Mouse (Mus musculus): Measurements from ENCODE around the gene Arhgap6. TPM values are rescaled to one million over a fixed set of nuclear protein-coding genes. Genes with fewer than 3 reads are reported as not detected.

Gene Arhgap6
- polyA plus RNA-seq, 1 experiment from 2014 or later: 11.1 TPM

GRCm38 (mm10) chrX:169094601-169095000, 299.7 kb downstream of the Arhgap6 start:
- WGBS: 43% methylated on average over 2 of the region's 2 CpGs
- Histone ChIP-seq H3K9me3 (ENCODE audit: low read length) (no peaks in the 10 kb centered on the region), H3K4me3 (ENCODE audit: low read depth, low read length) (no peak overlapping the region), H3K9ac (replicated peaks; ENCODE audit: low read depth) (no peak overlapping the region), H3K27ac (ENCODE audit: low read length) (no peak overlapping the region), H3K4me1 (ENCODE audit: insufficient read depth, low read depth, low read length) (no peaks in the 10 kb centered on the region), H3K4me2 (replicated peaks; ENCODE audit: low read depth, low read length) (no peak overlapping the region), H3K36me3 (ENCODE audit: insufficient read depth, low read length) (no peaks in the 10 kb centered on the region), H3K27me3 (replicated peaks; ENCODE audit: insufficient read depth, low read length) (no peaks in the 10 kb centered on the region)
- TF ChIP-seq EP300 (IDR thresholded peaks at IDR 0.05) (no peak), CTCF (IDR thresholded peaks at IDR 0.05) (no peak)
- DNase-seq (ENCODE audit: low spot score): no peak
- no peak for ATAC-seq

- no peaks in the 10 kb centered on the region for H3K9me3 ChIP-seq (ENCODE audit: low read length)
- DNase-seq (ENCODE audit: low spot score): no peak
- TF ChIP-seq EP300 (IDR thresholded peaks at IDR 0.05) (no peak), CTCF (IDR thresholded peaks at IDR 0.05) (no peak)
- no peaks in the 10 kb centered on the region for H3K4me1 ChIP-seq (ENCODE audit: insufficient read depth, low read depth, low read length)
- H3K9ac ChIP-seq (replicated peaks; ENCODE audit: low read depth): no peak overlapping the region
- no peaks in the 10 kb centered on the region for H3K27me3 ChIP-seq (replicated peaks; ENCODE audit: insufficient read depth, low read length)
- H3K36me3 ChIP-seq (ENCODE audit: insufficient read depth, low read length): no peaks in the 10 kb centered on the region
- no peak overlapping the region for H3K27ac ChIP-seq (ENCODE audit: low read length)
- H3K4me3 ChIP-seq (ENCODE audit: low read depth, low read length): no peak overlapping the region
- no peak overlapping the region for H3K4me2 ChIP-seq (replicated peaks; ENCODE audit: low read depth, low read length)
- ATAC-seq: no peak
Observed at GRCm38 (mm10) chrX:169095584-169095983, 300.7 kb downstream of the Arhgap6 start.

DNA sequence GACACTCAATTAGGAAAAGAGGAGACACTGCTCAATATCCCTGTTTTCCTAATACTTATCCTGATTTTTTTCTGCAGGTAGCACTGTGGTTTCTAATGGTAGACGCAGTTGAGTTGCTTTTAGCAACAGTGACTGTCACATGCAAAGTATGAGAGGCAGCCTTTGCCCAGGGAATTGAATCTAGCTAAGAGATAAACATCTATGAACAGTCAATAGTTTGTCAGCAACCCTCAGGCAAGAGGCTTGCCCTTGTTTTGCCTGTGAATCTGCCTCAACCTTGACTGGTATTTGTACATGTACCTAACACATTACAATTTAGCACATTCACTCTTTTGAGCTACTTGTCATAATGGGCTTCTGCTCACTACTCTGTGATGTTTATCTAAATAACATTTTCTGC, 307.8 kb downstream of the Arhgap6 start:
- H3K4me3 ChIP-seq (ENCODE audit: low read depth, low read length): no peak overlapping the region
- ATAC-seq: no peak
- 78% methylated on average over 1 of the region's 1 CpGs for WGBS

GRCm38 (mm10) chrX:169106048-169106622, 311.2 kb downstream of the Arhgap6 start:
- ATAC-seq (no peak), DNase-seq (ENCODE audit: low spot score) (no peak)
- Histone ChIP-seq H3K9me3 (ENCODE audit: low read length) (no peaks in the 10 kb centered on the region), H3K4me1 (ENCODE audit: insufficient read depth, low read depth, low read length) (no peaks in the 10 kb centered on the region), H3K4me3 (ENCODE audit: low read depth, low read length) (no peak overlapping the region), H3K36me3 (ENCODE audit: insufficient read depth, low read length) (no peaks in the 10 kb centered on the region), H3K9ac (replicated peaks; ENCODE audit: low read depth) (no peak overlapping the region), H3K27ac (ENCODE audit: low read length) (no peak overlapping the region), H3K4me2 (replicated peaks; ENCODE audit: low read depth, low read length) (no peak overlapping the region), H3K27me3 (replicated peaks; ENCODE audit: insufficient read depth, low read length) (no peaks in the 10 kb centered on the region)
- no peak for TF ChIP-seq CTCF (IDR thresholded peaks at IDR 0.05)
- WGBS: 47% methylated on average over 4 of the region's 4 CpGs

More for the DNA sequence above, 307.8 kb downstream of the Arhgap6 start:
- Histone ChIP-seq H3K27ac (ENCODE audit: low read length) (no peak overlapping the region), H3K4me2 (replicated peaks; ENCODE audit: low read depth, low read length) (no peak overlapping the region), H3K9ac (replicated peaks; ENCODE audit: low read depth) (no peak overlapping the region), H3K27me3 (replicated peaks; ENCODE audit: insufficient read depth, low read length) (no peaks in the 10 kb centered on the region), H3K4me1 (ENCODE audit: insufficient read depth, low read depth, low read length) (no peaks in the 10 kb centered on the region), H3K9me3 (ENCODE audit: low read length) (no peaks in the 10 kb centered on the region), H3K36me3 (ENCODE audit: insufficient read depth, low read length) (no peaks in the 10 kb centered on the region)
- DNase-seq (ENCODE audit: low spot score): no peak
- TF ChIP-seq EP300 (IDR thresholded peaks at IDR 0.05): no peak

- Histone ChIP-seq H3K9me3 (ENCODE audit: low read length) (no peaks in the 10 kb centered on the region), H3K4me3 (ENCODE audit: low read depth, low read length) (no peak overlapping the region), H3K9ac (replicated peaks; ENCODE audit: low read depth) (no peak overlapping the region), H3K4me1 (ENCODE audit: insufficient read depth, low read depth, low read length) (no peaks in the 10 kb centered on the region), H3K27ac (ENCODE audit: low read length) (no peak overlapping the region), H3K36me3 (ENCODE audit: insufficient read depth, low read length) (no peaks in the 10 kb centered on the region), H3K4me2 (replicated peaks; ENCODE audit: low read depth, low read length) (no peak overlapping the region), H3K27me3 (replicated peaks; ENCODE audit: insufficient read depth, low read length) (no peaks in the 10 kb centered on the region)
- TF ChIP-seq CTCF (IDR thresholded peaks at IDR 0.05) (no peak), EP300 (IDR thresholded peaks at IDR 0.05) (no peak)
- ATAC-seq: no peak
- 72% methylated on average over 2 of the region's 2 CpGs for WGBS
- DNase-seq (ENCODE audit: low spot score): no peak
Observed at GRCm38 (mm10) chrX:169107372-169107771, 312.5 kb downstream of the Arhgap6 start.

DNA sequence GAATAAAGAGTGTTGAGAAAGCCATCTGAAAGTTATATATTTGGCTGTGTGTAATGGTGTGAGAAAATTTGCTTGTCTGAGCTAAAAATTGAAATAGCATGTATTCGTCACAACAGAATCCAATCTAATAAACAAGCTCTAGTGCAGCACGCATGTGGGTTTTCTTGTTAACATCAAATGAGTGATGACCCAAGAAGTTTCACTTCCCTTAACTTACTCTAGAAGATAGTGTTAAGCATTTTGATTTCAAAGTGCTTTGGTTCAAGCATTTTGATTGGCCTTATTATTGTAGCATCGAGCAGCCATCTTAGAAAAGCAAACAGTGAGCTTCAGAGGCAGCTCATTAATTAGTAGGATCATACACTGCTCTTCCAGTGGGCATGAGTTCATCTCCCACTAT, 315.1 kb downstream of the Arhgap6 start:
- no peak for TF ChIP-seq CTCF (IDR thresholded peaks at IDR 0.05)
- no peak for TF ChIP-seq EP300 (IDR thresholded peaks at IDR 0.05)
- no peak overlapping the region for H3K4me2 ChIP-seq (replicated peaks; ENCODE audit: low read depth, low read length)
- H3K36me3 ChIP-seq (ENCODE audit: insufficient read depth, low read length): no peaks in the 10 kb centered on the region
- no peaks in the 10 kb centered on the region for H3K9me3 ChIP-seq (ENCODE audit: low read length)
- ATAC-seq (no peak), DNase-seq (ENCODE audit: low spot score) (no peak)
- no peaks in the 10 kb centered on the region for H3K4me1 ChIP-seq (ENCODE audit: insufficient read depth, low read depth, low read length)
- H3K4me3 ChIP-seq (ENCODE audit: low read depth, low read length): no peak overlapping the region
- WGBS: 70% methylated on average over 3 of the region's 3 CpGs
- H3K27me3 ChIP-seq (replicated peaks; ENCODE audit: insufficient read depth, low read length): no peaks in the 10 kb centered on the region
- no peak overlapping the region for H3K27ac ChIP-seq (ENCODE audit: low read length)
- no peak overlapping the region for H3K9ac ChIP-seq (replicated peaks; ENCODE audit: low read depth)

GRCm38 (mm10) chrX:169112662-169113061, 317.8 kb downstream of the Arhgap6 start:
- Histone ChIP-seq H3K27ac (ENCODE audit: low read length) (no peak overlapping the region), H3K4me3 (ENCODE audit: low read depth, low read length) (no peak overlapping the region), H3K9me3 (ENCODE audit: low read length) (no peaks in the 10 kb centered on the region), H3K27me3 (replicated peaks; ENCODE audit: insufficient read depth, low read length) (no peaks in the 10 kb centered on the region), H3K36me3 (ENCODE audit: insufficient read depth, low read length) (no peaks in the 10 kb centered on the region), H3K4me2 (replicated peaks; ENCODE audit: low read depth, low read length) (no peak overlapping the region), H3K9ac (replicated peaks; ENCODE audit: low read depth) (no peak overlapping the region), H3K4me1 (ENCODE audit: insufficient read depth, low read depth, low read length) (no peaks in the 10 kb centered on the region)
- TF ChIP-seq EP300 (IDR thresholded peaks at IDR 0.05) (no peak), CTCF (IDR thresholded peaks at IDR 0.05) (no peak)
- ATAC-seq: peak; percentile 60
- peak; percentile 60 for DNase-seq (ENCODE audit: low spot score)
- WGBS: 38% methylated on average over 4 of the region's 4 CpGs
